Mouse (Mus musculus): Measurements from ENCODE around the gene Nudt6. TPM values are rescaled to one million over a fixed set of nuclear protein-coding genes. Genes with fewer than 3 reads are reported as not detected.

The Nudt6 gene
- 1 to 10 TPM; 5.4 to 6.1 TPM for total RNA-seq (2021)

- intact Hi-C loops (cut with DNase I), result no loop called here
- peak; percentile 93 for DNase-seq
Observed at GRCm38 (mm10) chr3:37420072-37420471, at the start of gene Nudt6. TSS of gene Nudt6 (minus strand) at chr3:37420211.

DNA sequence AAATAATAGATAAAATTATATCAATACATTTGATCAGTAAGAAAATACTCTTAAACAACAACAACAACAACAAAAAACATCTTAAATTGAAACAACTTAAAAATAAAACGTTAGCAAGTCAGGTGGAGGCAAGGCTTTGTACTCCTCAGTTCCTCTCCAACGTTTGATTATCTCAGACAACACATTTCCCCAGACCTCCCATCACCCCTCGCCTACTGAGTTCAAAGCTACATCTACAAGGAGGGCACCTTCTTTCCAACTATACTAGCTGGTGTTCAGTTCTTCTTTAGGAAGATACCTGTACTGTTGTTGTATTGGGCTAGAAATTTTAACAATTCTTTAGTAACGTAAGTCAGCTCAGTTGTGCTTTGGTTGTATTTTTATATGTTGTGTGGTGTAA lies 49.3 kb upstream of the Nudt6 start:
- no peak for DNase-seq
- intact Hi-C loops (cut with DNase I), result loop anchor here (5.0 kb wide), 1 partner anchor 753 kb away; no protein-coding TSS in a partner anchor

- DNase-seq, result peak; percentile 0
- intact Hi-C loops (cut with DNase I), result loop anchor here (5.0 kb wide), 1 partner anchor 754 kb away; no protein-coding TSS in a partner anchor
Observed at GRCm38 (mm10) chr3:37468170-37468569, 48.2 kb upstream of the Nudt6 start.

DNA sequence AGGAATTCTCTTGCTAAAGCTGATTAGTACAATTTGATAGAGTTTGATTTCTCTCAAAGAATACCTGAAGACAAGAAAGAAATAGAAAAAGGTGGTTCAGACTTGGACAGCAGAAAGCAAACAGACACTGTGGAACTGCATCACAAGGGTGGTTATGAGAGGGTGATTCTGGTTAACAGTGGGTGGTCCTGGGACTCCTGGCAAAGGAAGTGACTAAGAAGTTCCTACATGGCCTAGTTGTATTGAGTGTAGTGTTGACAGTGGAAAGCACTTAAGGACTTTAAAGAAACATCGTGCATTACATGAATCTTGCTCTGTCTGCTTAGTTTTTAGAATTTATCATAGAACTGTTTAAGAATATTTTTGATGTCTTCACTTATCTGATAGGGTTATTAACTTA lies 36.0 kb upstream of the Nudt6 start:
- intact Hi-C loops (cut with DNase I), result no loop called here
- DNase-seq, result no peak

DNA sequence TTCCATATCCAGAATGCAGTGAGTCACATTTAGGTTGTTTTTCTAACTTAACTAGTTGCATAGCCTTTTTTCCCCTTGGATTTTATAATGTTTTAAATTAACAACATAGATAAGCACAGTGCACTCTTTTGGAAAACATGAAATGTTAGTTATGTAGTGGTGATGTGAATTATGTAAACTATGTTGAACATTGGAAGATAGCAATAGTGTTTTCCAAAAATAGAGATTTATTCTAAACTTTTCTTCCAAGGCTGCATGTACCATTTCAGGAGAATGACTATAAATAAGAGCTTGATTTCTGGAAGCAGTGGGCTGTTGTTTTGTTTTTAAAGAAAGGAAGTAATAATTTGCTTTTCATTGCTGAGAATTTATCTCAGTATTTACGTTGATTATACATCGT lies 23.4 kb upstream of the Nudt6 start:
- intact Hi-C loops (cut with DNase I), result no loop called here

GRCm38 (mm10) chr3:37439770-37440169 lies 19.8 kb upstream of the Nudt6 start:
- DNase-seq, result no peak
- intact Hi-C loops (cut with DNase I), result no loop called here

More for the DNA sequence above, 23.4 kb upstream of the Nudt6 start:
- DNase-seq, result no peak

GRCm38 (mm10) chr3:37430359-37430758 lies 10.3 kb upstream of the Nudt6 start:
- intact Hi-C loops (cut with DNase I), result no loop called here
- no peak for DNase-seq

- intact Hi-C loops (cut with DNase I), result no loop called here
- no peak for DNase-seq
Observed at GRCm38 (mm10) chr3:37426069-37426468, 6.1 kb upstream of the Nudt6 start.

DNA sequence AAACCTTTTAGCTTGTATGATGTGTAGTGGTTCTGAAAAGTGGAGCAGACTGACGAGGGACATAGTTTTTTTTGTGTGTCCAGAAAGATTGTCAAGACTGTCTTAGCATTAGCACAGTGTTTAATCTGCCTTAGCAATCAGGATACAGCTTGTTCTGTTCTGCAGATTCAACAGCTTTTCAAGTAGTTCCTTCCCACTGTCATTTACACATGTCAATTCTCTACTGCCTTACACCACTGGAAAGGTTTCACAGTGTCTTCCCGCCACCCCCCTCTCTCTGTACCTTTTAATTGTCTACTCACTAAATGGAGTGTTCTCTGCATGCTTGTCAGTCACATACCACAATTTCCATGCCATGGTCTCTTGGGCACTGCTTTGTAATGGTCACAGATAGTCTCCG lies 1.2 kb upstream of the Nudt6 start:
- DNase-seq, result no peak
- intact Hi-C loops (cut with DNase I), result no loop called here

GRCm38 (mm10) chr3:37420641-37421040 lies 630 bp upstream of the Nudt6 start:
- DNase-seq, result no peak
- intact Hi-C loops (cut with DNase I), result no loop called here

DNA sequence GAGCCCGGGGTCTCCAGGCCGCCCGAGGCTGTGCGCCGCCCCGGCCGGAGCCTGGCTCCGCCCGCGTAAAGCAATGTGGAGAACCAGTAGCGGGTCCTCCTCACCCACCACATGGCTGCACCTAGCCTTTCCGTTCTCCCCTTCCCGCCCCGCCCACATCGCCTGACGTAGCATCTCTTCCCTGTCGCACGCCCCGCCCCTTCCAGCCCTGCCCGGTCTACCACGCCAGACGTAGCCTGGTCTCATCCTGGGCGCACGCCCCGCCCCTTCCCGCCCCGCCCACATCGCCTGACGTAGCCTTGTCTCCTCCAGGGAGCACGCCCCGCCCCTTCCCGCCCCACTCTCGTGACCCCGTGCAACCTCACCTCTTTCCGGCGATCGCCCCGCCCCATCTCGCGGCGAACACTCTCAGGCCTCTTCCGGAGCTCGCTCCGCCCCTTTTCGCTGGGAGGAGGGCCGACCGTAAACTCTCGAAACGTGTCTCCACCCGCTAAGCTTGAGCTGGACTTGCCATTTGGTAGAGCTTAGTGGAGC lies 486 bp downstream of the Nudt6 start, which contains the start of gene Spata5:
TSS of gene Spata5 (plus strand) at position 439 of the 534 bp plus-strand sequence.
- DNase-seq, result peak; percentile 100
- intact Hi-C loops (cut with DNase I), result loop anchor here (10.0 kb wide), 1 partner anchor 105 kb away; the partner anchor contains the start of genes Bbs12 and Cetn4

DNA sequence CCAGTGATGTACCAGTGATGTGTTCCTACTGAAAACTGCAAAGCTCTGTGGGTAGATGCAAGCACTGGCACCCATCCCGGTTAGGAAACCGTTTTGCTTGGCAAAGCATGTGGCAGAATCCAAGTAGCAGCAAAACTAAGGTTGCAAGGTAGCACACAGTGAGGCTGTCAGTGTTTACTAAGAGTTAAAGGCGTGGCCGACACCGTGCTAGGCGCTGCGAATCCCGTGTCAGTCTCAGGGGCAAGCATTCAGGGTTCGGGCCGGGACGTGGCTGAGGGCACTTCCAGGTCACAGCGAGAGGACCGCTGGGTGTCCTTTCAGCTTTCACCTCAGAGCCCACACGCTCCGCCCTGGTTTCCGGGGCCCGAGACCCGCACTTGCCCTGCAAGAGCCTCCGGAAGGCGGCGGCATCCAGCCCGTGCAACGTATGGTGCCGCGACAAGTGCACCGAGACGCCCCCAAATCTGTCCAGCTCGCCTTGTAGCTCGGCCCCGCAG lies 1.0 kb downstream of the Nudt6 start:
- intact Hi-C loops (cut with DNase I), result loop anchor here (10.0 kb wide), 1 partner anchor 104 kb away; the partner anchor contains the start of genes Bbs12 and Cetn4
- DNase-seq, result peak; percentile 64

DNA sequence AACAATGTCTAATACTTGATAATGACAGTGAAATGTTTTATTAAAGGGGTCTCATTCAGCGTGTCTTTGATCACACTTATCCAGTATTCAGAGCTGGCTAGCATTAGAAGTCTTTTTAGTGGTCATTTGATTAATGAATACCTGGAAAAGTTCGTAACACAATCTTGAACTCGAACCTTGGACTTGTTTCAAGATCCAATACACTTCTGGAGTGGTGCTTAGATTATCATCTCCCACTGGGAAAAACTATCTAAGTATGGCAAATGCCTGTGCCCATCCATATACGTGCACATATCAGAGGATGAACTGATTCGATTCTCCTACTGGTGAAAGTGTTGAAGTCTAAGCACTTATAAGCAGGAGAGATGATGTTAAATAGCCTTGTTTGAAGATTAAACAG lies 1.7 kb downstream of the Nudt6 start:
- DNase-seq, result no peak
- intact Hi-C loops (cut with DNase I), result loop anchor here (10.0 kb wide), 1 partner anchor 104 kb away; the partner anchor contains the start of genes Bbs12 and Cetn4

GRCm38 (mm10) chr3:37414413-37414960 lies 5.5 kb downstream of the Nudt6 start:
- intact Hi-C loops (cut with DNase I), result loop anchor here (5.0 to 10.0 kb wide), 2 partner anchors 100 to 192 kb away; partner anchors contain the start of genes Bbs12 and Cetn4
- DNase-seq, result peak; percentile 89

DNA sequence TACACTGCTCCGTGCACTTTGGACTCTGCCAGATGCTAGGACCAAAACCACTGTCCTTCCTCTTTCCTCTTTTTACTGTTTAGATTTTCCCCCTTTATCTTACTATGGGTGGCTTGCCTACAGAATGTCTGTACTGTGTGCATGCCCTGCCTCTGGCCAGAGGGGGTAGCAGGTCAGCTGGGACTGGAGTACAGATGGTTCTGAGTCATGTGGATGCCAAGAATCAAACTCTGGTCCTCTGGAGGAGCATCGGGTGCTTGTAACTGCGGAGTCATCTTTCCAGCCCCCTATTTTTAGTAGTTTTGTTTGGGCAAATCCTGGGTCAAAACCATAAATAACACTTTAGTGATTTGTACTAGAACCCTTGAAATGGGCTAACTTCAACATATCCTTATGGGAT lies 6.6 kb downstream of the Nudt6 start:
- no peak for DNase-seq
- intact Hi-C loops (cut with DNase I), result loop anchor here (5.0 to 10.0 kb wide), 2 partner anchors 99 to 191 kb away; partner anchors contain the start of genes Bbs12 and Cetn4

- no peak for DNase-seq
- intact Hi-C loops (cut with DNase I), result no loop called here
Observed at GRCm38 (mm10) chr3:37407598-37407997, 12.4 kb downstream of the Nudt6 start.

GRCm38 (mm10) chr3:37401729-37402610 lies 18.0 kb downstream of the Nudt6 start:
- intact Hi-C loops (cut with DNase I), result no loop called here
- DNase-seq, result peak; percentile 16

DNA sequence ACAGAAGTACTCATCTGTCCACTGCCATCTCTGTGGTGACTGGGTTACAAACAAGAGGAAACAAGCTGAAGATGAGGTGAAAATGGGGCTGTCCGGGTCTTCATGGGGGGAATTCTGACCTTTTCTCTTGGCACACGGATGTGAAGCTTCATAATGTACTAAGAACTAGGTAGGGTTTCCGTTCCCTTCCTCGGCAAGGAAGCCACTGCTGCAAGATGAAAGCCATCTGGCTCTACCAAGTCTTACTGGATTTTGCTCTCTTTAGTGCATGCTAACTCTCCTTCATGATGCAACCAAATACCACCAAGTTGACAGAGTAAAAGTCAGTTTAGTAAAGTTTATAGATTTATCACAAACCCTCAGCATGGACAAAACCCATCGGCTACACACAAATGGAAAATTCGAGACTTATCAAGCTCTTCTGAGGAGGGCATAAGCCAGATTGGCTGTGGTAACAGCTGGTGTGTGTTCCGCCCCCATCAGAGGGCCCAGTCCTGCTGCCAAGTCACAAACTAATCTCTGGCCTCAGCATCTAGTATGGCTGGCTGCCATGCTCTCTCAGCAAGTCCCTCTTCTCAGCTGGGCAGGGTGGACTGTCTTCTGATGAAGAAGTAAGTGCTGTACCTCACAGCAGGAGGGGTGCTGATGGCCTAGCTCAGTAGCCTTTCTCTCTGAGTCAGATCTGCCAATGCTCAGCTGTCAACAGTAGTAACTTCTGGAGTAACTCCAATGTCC lies 21.2 kb downstream of the Nudt6 start:
- intact Hi-C loops (cut with DNase I), result no loop called here
- DNase-seq, result peak; percentile 92

- no peak for DNase-seq
Observed at GRCm38 (mm10) chr3:37397646-37398045, 22.4 kb downstream of the Nudt6 start.

DNA sequence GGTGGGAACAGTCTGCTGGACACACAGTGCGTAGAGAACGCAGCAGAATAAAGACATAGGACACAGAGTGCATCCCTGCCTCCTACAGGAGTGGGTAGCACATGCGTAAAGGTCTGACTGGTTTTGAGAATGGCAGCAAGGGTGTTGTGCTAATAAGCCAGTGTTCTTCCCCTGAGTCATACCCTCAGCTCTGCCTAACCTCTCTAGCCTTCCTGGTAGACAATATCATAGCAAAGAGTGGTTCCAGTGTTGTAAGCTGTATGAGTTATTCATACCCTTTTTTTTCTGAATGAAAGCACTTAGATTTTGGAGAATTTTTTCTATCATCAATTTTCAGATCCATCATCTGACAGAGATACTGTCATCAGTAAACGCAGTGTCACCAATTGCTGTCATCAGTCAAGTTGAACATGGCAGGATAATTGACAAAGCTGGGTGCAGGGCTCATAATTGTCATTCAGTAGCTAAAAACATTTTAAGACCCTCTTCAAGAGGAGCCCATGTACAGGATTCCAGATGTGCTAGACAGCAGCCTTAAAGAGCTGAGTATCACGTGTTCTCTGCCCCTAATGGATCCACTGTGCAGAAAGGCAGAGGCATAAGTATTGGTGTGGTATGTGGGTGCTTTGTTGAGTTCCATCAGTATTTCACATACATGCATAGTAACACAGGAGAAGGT lies 22.9 kb downstream of the Nudt6 start:
- intact Hi-C loops (cut with DNase I), result no loop called here
- no peak for DNase-seq

More at GRCm38 (mm10) chr3:37397646-37398045, 22.4 kb downstream of the Nudt6 start:
- intact Hi-C loops (cut with DNase I), result no loop called here

All from left cerebral cortex, postnatal 4 days (tissue).